Mouse (Mus musculus) C2C12 (cell line): ENCODE measurements around the gene Nrip3.

ENCODE experiments used
- CEBPB ChIP-seq: IDR thresholded peaks from one replicate; pipeline ENCODE4 v1.6.1; 2011; ENCODE audit warnings: low read depth, mild to moderate bottlenecking, control low read depth, moderate library complexity
- CTCF ChIP-seq: IDR thresholded peaks from one replicate; pipeline ENCODE4 v1.5.1; 2011; ENCODE audit not compliant: control insufficient read depth, insufficient read depth, insufficient read length
- FOSL1 ChIP-seq: IDR thresholded peaks from one replicate; pipeline ENCODE4 v1.8.0; 2011; ENCODE audit warnings: mild to moderate bottlenecking, low read length; ENCODE audit not compliant: poor library complexity, insufficient read depth, severe bottlenecking
- MAX ChIP-seq: IDR thresholded peaks from one replicate; pipeline ENCODE4 v1.6.1; 2011; ENCODE audit warnings: mild to moderate bottlenecking, control low read depth
- MYOD1 ChIP-seq: IDR thresholded peaks from one replicate; pipeline ENCODE4 v1.6.1; 2011; ENCODE audit warnings: low read depth; ENCODE audit not compliant: control insufficient read depth, insufficient read length

DNA sequence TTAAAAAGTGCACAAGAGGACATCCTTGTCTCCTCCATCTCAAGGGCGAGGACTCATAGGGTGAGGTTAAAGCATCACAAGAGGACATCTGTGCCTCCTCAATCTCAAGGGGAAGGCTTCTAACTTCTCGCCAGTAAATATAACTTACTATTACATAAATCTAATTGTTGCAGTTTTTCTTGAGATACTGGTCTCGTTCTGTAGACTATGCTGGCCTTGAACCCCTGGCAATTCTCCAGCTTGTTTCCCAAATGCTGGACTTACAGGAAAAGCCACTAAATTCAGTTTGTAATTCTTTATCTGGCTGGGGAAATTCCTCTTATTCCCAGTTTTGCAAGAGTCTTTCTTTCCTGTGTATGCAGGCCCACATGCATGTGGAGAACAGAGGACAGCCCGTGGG lies 47.0 kb downstream of the Nrip3 start:
- TF ChIP-seq CTCF (no peak), CEBPB (no peak), MAX (no peak), MYOD1 (no peak), FOSL1 (no peak)
